Mouse (Mus musculus): ENCODE results near the gene Adamts2.
A peak's percentile ranks its signal among the peaks of the same experiment; 100 is the strongest.

Adamts2 gene

DNA sequence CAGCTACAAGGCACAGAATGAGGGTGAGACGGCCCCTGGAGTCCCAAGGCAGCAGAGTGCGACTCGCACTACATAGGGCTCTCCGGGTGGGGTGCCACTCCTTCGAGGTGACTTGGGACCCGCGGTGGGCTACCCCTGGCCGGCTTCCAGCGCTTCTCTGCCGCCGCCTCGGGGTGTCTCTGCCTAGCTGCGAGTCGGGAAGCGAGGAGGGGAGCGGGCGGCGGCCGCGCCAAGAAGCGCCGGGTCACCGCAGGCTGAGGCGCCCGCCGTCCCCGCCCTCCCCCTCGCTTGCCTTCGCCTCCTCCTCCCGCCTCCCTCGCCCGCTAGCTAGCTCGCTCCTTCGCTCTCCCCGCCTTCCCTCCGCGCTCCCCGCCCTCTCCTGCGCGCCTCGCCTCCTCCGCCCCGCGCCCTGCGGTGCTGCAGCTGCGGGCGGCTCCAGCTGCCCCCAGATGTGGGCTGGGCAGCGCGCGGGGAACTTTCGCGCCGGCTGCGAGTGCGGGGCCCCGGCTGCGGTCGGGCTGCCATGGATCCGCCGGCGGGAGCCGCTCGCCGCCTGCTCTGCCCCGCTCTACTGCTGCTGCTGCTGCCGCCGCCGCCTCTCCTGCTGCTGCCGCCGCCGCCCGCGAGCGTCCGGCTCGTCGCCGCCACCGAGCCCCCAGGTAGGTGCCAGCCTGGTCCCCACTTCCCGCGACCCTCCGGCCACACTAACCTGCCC, at the start of gene Adamts2:
Gene Adamts2 (plus strand): TSS at position 444 of the 715 bp plus-strand sequence.
- DNase-seq (ENCODE audit: low read depth): no peak

DNA sequence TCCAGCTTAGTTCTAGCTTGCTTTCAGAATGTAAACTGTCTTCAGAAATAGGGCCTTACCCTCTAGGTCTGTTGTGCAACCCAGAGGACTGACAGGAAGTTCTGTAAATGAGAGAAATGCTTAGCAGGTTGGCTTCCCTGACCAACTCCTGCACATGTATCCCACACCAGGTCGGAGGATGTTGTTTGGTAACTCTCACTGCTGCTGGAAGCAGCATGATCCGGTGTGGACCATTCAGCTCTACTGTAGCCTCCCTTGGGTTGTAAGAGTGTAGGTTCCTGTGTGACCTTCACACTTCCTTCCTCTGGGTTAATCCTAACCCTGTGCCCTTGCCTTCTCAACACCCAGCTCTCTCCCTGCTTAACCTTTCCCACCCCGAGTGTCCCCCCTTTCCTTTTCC, 44.8 kb upstream of the Adamts2 start:
- no peak for DNase-seq (ENCODE audit: low read depth)

DNA sequence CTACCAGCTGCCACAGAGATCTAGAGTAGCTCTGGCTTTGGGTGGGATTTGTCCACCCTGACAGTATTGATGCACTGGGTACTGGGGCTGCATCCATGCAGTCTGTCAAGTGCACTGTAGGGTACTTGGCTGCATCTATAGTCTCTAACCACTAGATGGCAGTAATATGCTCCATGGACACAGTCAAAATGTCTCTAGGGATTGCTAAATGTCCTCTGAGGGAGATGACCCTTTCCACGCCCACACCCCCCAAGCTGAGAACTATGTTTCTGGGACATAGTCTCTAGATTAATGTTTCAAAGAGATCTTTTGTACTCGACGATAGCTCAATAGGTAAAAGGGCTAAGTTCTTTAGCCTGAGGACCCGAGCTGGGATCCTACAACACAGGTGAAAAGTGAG, 42.8 kb upstream of the Adamts2 start:
- peak; percentile 66 for DNase-seq (ENCODE audit: low read depth)

DNA sequence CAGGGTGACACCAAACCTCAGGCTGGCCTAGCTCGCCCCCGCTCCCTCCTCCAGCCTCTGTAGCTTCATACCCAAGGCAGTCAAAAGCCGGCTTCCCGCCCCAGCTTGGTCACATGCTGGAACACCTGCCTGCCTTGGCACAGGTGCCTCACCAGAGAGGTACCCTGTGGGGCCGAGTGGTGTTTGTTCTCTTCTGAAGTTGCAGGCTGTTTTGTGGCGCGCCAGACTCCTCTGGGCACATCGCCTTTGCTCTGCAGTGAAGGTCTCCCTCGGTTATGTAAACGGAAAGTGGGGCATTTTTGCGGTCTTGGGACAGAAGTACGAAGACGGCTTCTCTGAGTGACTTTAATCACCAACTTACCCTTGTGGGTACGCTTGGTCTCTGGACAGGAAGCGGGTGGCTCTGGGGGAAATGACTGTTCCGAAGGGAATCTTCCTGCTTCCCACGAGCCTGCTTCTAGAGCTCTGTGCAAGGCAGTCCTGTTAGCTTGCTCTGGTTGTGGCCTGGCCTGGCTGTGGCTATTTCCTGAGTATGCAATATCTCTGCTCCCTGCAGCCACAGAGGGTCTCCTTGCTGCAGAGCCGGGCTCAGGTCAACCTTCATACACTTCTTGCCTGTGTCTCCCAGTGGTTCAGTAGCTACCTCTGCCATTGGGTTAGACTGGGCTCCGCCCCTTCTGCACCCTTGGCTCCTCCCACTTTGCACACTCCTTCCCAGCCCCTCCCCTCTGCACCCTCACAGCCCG, 36.2 kb upstream of the Adamts2 start:
- peak; percentile 98 for DNase-seq (ENCODE audit: low read depth)

DNA sequence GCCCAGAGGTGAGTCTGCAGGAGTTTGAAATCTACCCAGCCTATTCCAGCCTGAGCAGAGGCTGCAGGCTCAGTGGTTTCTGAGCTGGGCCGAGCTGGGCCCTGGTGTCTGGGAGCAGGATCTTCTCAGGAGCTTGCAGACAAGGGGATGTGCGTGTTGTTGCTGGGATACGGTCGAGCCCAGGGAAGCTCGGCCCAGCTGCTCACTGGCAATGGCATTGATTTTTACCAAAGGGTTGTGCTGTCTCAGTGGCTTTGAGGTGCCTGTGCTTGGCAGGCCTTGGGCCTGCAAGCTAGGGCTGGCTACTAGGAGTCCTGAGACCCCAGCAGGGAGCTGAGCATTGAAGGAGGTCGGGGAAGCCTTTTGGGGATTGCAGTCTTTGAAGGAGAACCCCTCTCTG, 30.4 kb upstream of the Adamts2 start:
- DNase-seq (ENCODE audit: low read depth): no peak

DNA sequence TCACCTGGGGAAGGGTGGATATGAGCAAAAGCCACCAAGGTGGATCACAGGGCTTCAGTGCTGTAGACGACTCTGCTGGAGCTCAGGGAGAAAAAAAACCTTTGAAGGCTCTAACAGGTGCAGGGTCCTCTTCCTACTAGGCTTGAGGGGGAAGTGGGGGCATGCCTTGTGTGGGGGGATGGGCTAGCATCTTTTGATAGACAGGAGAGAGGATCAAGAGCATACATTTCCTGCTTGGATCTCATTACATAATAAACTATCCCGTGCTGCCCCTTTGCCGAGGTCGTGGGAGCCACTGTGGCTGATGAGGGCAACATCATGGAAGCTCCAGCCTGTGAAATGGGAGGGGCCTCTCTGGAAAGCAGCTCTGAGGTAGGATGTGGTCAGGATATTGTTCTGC, 25.4 kb upstream of the Adamts2 start:
- no peak for DNase-seq (ENCODE audit: low read depth)

DNA sequence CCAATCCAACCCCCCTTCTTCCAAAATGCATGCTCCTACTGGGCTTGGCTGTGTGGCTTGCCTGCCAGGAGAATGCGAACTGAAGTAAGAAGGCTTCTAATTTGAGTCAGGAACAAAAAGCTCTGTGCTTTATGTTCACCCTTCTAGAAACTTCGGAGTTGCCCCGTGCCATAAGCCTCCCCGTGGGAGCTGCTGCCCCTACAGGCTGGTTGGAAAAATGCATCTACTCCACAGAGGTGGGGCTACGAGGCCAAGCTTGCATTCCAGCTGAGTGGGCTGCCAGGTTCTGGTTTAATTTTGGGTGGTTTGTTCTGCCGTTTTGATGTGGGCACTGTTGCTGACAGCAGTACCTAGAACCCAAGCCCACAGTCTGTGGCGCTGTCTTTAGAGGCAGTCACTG, 14.9 kb upstream of the Adamts2 start:
- peak; percentile 14 for DNase-seq (ENCODE audit: low read depth)

DNA sequence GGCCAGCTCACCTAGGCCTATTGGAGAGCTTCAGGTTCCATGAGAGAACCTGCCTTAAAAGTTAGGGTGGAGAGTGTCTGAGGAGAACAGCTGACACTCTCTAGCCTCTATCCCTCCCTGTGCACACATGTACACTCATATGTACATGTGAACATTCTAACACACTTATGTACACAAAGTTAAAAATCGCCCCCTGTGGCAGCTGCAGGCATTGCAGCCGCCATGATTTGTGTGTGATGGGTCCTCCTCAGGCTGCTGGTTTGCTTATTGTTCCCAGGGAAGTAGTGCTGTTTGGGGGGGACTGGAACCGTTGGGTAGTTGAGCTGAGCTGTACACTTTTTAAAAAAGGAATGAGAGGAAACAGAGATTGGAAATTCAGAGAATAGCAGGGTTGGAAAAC, 14.1 kb upstream of the Adamts2 start:
- DNase-seq (ENCODE audit: low read depth): peak; percentile 31

DNA sequence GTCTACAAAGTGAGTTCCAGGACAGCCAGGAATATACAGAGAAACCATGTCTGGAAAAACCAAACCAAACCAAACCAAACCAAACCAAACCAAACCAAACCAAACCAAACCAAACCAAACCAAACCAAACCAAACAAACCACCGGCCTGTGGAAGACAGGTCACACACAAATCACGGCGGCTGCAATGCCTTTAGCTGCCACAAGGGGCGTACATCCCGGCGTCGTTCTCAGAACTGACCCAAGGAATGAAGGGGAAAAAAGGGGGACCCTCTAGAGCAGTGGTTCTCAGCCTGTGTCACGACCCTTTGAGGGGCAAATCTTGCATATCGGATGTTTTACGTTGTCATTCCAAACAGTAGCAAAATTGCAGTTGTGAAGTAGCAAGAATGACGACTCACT, 12.8 kb upstream of the Adamts2 start:
- no peak for DNase-seq (ENCODE audit: low read depth)

DNA sequence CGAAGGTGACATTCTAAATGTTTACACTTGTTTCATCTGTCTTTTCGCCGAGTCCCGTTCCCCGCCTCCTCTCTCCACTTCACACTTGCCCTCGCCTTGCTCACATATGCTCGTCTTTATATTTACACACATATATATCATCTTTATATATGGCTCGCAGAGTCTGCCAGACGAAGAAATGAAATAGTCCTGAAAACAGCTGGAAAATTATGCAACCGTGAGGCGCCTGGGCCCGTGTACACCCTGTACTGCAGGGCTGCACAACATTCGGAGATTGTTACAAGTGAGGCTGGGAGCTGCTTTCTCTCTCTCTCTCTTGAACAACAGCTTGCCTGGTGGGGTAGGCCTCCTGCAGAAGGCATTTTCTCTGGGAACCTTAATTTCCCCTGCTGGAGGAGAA, 10.8 kb upstream of the Adamts2 start:
- no peak for DNase-seq (ENCODE audit: low read depth)

DNA sequence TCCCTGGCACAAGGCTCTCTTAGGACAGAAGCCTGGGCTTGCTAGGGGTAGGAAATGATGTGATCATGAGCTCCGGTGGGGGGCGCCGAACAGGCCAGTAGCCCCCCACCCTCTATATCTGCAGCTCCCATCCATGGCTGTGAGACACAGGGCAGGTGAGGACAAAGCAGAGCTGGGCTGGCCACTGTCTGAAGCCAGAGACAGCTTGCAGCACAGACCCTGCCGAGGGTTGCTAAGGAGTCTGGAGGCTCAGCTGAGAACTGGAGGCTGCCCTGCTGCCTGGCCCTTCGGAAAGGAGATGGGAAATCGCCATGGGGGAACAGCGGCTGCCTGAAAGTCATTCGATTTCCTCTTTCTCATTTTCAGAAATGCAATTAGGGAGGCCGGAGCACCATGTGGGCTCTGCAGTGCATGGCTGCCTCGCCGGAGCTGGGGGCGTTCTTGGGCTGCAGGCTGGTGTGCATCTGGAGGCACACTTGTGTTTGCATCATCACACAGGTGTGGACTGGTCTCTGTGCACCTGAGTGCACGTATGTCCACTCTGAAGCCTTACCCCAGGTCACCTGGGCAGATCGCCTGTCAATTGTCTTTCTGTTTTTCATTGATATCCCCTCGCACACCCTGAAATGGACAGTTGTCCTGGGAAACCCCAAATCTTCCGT, 8.9 kb upstream of the Adamts2 start:
- no peak for DNase-seq (ENCODE audit: low read depth)

DNA sequence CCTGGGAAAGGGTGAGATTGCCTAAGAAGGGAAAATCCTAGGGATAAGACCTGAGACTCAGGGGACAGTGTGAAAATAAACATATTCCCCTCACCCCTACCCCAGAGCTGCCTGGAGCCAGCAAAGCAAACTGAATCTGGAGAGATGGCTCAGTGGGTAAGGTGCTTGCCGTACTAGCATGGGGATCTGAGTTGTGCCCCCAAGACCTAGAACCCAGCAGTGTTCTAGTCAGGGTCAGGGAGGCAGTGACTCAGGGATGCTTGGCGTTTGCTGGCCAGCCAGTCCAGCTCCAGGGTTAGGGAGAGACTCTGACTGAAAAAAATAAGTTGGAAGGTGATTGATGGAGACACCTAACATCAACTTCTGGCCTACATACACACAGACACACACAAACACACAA, 5.3 kb upstream of the Adamts2 start:
- no peak for DNase-seq (ENCODE audit: low read depth)

DNA sequence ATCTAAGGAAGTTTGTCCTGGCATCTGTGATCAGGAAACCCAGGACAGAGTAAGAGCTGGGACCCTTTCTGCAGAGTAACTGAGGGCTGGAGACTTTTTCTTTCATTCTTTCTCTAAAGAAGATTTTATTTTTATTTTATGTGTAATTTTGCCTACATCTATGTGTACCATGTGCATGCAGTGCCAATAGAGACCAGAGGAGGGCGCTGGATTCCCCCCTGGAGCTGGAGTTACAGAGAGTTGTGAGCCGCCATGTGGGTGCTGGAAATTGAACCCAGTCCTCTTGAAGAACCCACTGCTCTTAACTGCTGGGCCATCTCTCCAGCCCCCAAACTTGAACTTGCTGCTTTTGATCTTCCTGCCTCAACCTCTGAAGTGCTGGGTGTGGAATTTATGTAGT, 2.7 kb upstream of the Adamts2 start:
- no peak for DNase-seq (ENCODE audit: low read depth)

DNA sequence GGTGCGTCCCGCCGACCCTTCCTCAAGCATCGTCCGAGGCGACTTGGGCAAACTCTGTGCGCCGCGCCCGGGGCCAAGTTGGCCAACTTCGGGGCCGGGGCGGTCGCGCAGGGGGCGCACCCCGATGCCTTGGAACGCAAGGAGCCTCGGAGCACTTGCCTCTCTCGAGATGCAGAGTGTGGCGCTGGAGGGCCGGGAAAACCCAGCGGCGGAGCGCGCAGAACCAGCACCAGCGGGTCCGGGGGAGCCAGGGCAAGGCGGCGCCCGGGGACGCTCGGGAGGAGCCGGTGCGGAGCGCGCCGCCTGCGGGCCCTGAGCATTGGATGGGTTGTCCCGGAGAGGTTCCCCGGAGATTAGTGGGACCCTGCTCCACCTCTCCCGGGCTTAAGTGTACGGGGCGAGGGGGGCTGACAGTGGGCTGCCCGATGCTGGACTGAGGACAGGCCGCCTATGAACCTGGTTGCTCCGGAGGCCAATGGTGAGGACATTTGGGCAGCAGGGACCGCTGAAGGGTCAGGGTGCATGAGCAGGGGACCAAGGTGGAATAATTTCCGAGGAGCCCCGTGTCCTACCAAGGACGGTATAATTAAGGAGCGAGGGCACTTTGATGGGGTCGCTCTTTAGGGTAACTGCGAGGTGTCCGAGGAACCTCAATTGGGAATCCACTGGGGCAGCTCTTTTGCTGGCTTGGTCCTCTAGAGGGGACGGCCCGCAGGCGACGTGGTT, 635 bp downstream of the Adamts2 start:
- DNase-seq (ENCODE audit: low read depth): no peak

DNA sequence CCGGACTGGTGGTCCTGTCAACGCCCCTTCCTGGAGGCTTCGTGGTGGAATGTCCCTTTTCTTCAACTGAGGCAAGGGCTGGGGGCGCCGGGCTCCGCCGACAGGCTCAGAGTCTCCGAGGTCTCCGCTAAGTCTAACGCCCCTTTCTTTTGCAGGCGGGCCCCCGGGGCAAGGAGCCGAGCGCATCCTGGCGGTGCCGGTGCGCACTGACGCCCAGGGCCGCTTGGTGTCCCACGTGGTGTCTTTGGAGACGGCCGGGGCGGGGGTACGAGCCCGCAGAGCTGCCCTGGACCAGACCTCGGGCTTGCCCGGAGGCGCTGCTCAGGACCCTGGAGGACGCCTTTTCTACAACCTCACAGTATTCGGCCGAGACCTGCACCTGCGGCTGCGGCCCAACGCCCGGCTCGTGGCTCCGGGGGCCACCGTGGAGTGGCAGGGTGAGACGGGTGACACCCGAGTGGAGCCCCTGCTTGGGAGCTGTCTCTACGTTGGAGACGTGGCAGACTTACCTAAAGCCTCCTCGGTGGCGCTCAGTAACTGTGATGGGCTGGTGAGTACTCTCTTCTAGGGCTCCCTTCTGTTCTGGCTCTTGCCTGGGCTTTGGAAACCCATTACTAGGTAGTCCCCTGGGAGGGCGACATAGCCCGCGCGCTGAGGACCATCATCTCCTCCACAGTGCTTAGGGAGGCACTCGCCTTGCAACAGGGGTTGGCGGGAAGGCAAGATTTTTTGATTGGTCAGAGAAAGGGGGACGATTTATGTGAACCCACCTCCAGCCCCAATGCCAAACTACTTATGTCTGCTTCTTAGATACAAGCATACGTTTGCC, 1.4 kb downstream of the Adamts2 start:
- no peak for DNase-seq (ENCODE audit: low read depth)

DNA sequence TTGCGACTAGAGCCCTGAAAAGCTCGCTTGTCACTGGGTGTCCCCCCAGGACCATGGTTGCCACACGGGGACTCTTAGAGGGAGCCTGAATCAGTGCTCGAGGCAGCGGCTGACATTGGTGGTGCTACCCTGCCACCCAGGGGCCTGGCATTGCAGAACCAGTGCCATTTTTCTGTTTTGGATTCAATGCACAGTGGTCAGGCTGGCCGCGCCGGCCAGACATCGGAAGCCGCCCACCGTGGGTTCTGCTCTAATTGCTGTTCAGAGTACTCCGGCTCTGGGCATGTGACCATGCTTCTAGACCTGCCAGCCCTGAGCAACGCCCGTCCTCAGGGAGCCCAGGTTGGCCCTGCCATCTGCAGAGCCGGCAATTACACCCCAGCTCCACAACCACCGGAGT, 2.5 kb downstream of the Adamts2 start:
- no peak for DNase-seq (ENCODE audit: low read depth)

DNA sequence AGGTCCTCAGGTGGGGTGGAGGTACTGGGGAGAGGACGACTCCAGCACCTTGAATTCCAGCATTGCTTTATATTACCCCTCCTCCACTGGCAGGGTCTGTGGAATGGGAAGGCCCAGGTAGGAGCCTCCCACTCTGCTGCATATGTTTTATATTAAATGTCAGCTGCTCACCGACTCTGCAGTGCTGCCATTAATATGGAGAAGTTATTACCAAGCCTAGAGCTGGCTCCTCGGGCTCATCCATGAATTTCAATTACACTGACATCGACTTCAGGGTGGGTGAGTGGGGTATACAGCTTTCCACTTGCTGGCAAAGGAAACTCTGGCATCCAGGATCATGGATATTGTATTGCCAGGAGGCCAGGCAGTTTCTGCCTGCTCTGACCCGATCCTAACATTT, 9.3 kb downstream of the Adamts2 start:
- no peak for DNase-seq (ENCODE audit: low read depth)

DNA sequence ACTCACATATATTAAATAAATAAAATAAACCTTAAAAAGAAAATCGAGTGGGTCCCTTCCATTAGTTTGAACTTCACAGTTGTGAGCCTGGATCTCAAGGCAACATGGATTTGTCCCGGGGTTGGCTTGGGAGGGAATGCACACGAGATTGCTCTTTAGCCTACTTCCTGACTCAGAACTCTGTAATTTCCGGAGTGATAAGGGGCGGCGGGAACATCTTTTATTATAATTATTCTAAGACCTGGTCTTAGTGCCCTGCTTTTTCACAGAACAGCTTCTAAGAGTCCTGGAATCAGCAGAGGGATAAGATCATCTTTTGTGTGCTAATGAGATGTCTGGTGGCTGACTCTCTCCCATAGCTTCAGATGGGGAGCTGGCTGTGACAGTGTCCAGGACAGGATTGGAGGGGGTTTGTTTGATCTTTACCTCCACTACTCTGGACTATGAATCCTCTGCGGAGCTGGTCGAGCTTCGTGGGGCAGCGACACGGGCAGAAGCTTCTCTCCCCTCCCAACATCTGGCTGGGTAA, 15.2 kb downstream of the Adamts2 start:
- no peak for DNase-seq (ENCODE audit: low read depth)

DNA sequence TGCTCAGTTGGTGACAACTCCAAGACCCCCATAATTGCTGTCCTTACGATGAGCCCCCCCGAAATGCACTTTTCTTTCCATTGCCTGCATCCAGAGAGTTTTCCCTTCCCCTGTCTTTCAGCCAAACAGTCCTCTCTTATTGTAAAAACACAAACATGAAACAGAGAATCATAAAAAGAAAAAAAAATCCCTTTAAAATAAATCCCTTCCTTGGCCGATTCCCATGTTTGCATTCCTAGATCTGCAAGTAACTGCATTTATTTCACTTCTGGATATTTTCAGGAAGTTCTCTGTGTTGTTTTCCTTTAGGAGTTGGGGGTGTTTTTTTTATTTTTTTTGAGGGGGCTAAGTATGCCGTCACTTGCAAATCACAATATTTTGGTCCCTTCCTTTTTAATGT, 19.0 kb downstream of the Adamts2 start:
- no peak for DNase-seq (ENCODE audit: low read depth)

DNA sequence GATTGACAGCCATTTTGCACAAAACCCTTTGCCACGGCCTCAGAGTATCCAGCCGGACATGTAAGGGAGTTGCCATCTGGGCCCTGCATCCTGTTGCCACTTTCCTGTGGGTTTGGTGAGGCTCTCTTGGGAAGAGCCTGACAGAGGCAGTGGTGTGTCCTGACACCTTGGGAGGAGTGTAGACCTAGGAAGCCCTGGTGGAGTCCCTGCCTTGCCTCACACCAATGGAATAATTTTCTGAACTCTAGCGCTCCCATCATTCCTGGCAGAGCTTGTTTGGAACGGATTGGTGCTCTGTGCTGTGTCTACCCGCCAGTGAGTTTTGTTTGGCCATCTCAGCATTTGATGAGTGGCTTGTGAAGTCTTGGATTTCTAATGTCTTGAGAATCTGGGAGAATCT, 19.5 kb downstream of the Adamts2 start:
- DNase-seq (ENCODE audit: low read depth): no peak

DNA sequence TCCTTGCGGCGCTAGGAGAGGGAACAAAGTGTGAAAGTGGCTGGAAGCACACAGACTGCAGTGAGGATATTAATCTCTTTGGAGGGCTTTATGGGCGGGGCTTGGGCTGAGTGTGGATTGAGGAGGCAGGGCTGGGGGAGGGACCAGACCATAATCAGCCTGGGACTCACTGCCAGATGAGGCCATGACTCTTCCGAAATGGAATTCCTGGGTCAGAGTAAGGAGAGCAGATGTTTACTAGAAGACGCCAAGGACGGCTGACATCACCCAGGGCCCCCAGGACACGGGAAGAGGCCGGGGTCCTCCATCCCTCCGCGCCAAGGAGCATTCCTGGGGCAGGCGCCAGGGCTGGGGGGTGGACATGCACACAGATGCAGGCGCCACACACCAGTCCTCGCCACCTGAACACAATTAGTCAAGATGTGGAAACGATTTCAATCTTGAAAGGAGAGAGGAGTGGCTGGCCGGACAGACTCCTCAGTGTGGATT, 20.4 kb downstream of the Adamts2 start:
- no peak for DNase-seq (ENCODE audit: low read depth)
